Mouse (Mus musculus) liver, embryonic 14.5 days (tissue): Measurements from ENCODE around the gene Tnfrsf23.
A peak's percentile ranks its signal among the peaks of the same experiment; 100 is the strongest.

Source experiments
- CTCF ChIP-seq: IDR thresholded peaks from 2 replicates; pipeline ENCODE4 v1.5.1; 2016; ENCODE audit warnings: antibody characterized with exemption, low read depth, control low read depth
- EP300 ChIP-seq: IDR thresholded peaks from 2 replicates; pipeline ENCODE4 v1.6.1; 2016; ENCODE audit warnings: antibody characterized with exemption, low read depth

DNA sequence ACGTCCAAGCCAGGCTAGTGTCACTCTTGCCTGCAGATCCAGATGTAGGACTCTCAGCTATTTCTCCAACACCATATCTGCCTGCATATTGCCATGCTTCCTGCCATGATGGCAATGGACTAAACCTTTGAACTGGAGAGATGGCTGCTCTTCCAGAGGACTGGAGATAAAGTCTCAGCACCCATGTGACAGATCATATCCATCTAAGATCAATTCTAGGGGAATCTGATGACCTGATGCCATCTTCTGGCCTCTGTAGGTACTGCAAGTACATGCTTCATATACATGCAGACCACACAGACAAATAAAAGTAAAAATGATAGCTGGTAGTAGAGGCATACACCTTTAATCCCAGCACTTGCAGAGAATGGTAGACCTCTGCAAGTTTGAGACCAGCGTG lies 10.5 kb upstream of the Tnfrsf23 start:
- TF ChIP-seq CTCF, result peak; percentile 59; the same call in 1 of the 2 replicates
- TF ChIP-seq EP300, result no peak
